12 mouse cellular contexts compared by ENCODE assay signal in genomic region chr7:120980041-120980440, GRCm38 (mm10). TPM values are rescaled to one million over a fixed set of nuclear protein-coding genes. Genes with fewer than 3 reads are reported as not detected.
DNase-seq lines count a peak whose midpoint lies in the region; ATAC-seq and TF ChIP-seq lines count a peak whose summit lies in the region.
"Had no signal": no experiment of that assay in that cellular context is flagged by ENCODE, and none has a peak within 500 bp of the region (broad histone marks: within the 10 kb centered on the region; RNA-seq: fewer than 3 reads in every experiment).

No protein-coding gene starts in this region.

- H3K4me1 ChIP-seq in forebrain, embryonic 12.5 days, result peaks cover 33% of the 10 kb centered on the region
- peaks cover 32% of the 10 kb centered on the region for H3K4me1 ChIP-seq in forebrain, embryonic 15.5 days
- peaks cover 2% of the 10 kb centered on the region; the same call in 1 of the 2 replicates for H3K4me1 ChIP-seq in stomach, embryonic 15.5 days
- no peaks in the 10 kb centered on the region for H3K4me1 ChIP-seq in stomach, postnatal 0 days (replicated peaks; ENCODE audit: control insufficient read depth, insufficient read depth)
- H3K4me1 ChIP-seq in liver, embryonic 11.5 days (replicated peaks; ENCODE audit: control insufficient read depth, insufficient read depth, low read length), result peaks cover 21% of the 10 kb centered on the region
- no peaks in the 10 kb centered on the region; the same call in 1 of the 2 replicates for H3K4me1 ChIP-seq in cerebellum, adult 2 months (ENCODE audit: control insufficient read depth, insufficient read depth, low read length)

- H3K9ac ChIP-seq in forebrain, embryonic 12.5 days, result no peak overlapping the region
- no peak overlapping the region for H3K9ac ChIP-seq in forebrain, embryonic 15.5 days (replicated peaks)
- no peak overlapping the region for H3K9ac ChIP-seq in stomach, embryonic 15.5 days
- no peak overlapping the region for H3K9ac ChIP-seq in stomach, postnatal 0 days (ENCODE audit: low read length)
- H3K9ac ChIP-seq in liver, embryonic 11.5 days (ENCODE audit: low read depth, low read length), result peak overlapping the region; percentile 90

- H3K4me3 ChIP-seq in forebrain, embryonic 12.5 days (replicated peaks), result no peak overlapping the region
- H3K4me3 ChIP-seq in forebrain, embryonic 15.5 days, result no peak overlapping the region
- no peak overlapping the region for H3K4me3 ChIP-seq in stomach, embryonic 15.5 days (replicated peaks)
- H3K4me3 ChIP-seq in stomach, postnatal 0 days (ENCODE audit: low read depth, low read length), result no peak overlapping the region
- H3K4me3 ChIP-seq in liver, embryonic 11.5 days (ENCODE audit: low read depth, low read length), result peak overlapping the region; percentile 96
- no peak overlapping the region for H3K4me3 ChIP-seq in cerebellum, adult 2 months (replicated peaks; ENCODE audit: insufficient read depth, low read depth, low read length)

- DNase-seq in stomach, postnatal 0 days (ENCODE audit: low spot score), result no peak
- no peak for DNase-seq in liver, embryonic 11.5 days (ENCODE audit: low spot score)
- DNase-seq in spleen, postnatal 36 days (ENCODE audit: low spot score in 2 of 2), result peak; percentile 55 to 75
- DNase-seq in cerebellum, adult 2 months, result no peak
- DNase-seq: gastrocnemius, postnatal 14 days; kidney, adult 18-20 months; layer of hippocampus, postnatal 36 days; lung, postnatal 36 days had no signal

- TF ChIP-seq EP300 in stomach, postnatal 0 days (optimal IDR thresholded peaks at IDR 0.05), result no peak

- no peak overlapping the region for H3K27ac ChIP-seq in forebrain, embryonic 12.5 days
- H3K27ac ChIP-seq in forebrain, embryonic 15.5 days (replicated peaks), result no peak overlapping the region
- H3K27ac ChIP-seq in stomach, embryonic 15.5 days, result no peak overlapping the region
- H3K27ac ChIP-seq in stomach, postnatal 0 days (replicated peaks), result no peak overlapping the region
- H3K27ac ChIP-seq in liver, embryonic 11.5 days (ENCODE audit: low read depth, low read length), result peak overlapping the region; percentile 80
- H3K27ac ChIP-seq in cerebellum, adult 2 months (ENCODE audit: insufficient read depth, low read length), result no peak overlapping the region

- H3K4me2 ChIP-seq in forebrain, embryonic 12.5 days, result 0 out of 2 replicates have a peak overlapping the region, but pooled peaks have one; percentile 71
- H3K4me2 ChIP-seq in forebrain, embryonic 15.5 days (replicated peaks), result no peak overlapping the region
- H3K4me2 ChIP-seq in stomach, embryonic 15.5 days, result no peak overlapping the region; the same call in 1 of the 2 replicates
- no peak overlapping the region for H3K4me2 ChIP-seq in stomach, postnatal 0 days (replicated peaks; ENCODE audit: low read depth)
- H3K4me2 ChIP-seq in liver, embryonic 11.5 days, result peak overlapping the region; percentile 80

- no peak for TF ChIP-seq CTCF in stomach, postnatal 0 days (IDR thresholded peaks at IDR 0.05; ENCODE audit: low read depth)
- TF ChIP-seq CTCF in cerebellum, adult 2 months (IDR thresholded peaks at IDR 0.05; ENCODE audit: borderline replicate concordance, insufficient read depth, low read depth, low read length), result no peak

- 91% methylated on average over 4 of the region's 4 CpGs for WGBS in forebrain, embryonic 12.5 days
- WGBS in forebrain, embryonic 15.5 days, result 91% methylated on average over 4 of the region's 4 CpGs
- 65% methylated on average over 4 of the region's 4 CpGs for WGBS in stomach, embryonic 15.5 days
- WGBS in stomach, postnatal 0 days, result 70% methylated on average over 4 of the region's 4 CpGs
- WGBS in liver, embryonic 11.5 days, result 34% methylated on average over 4 of the region's 4 CpGs
- 90% methylated on average over 4 of the region's 4 CpGs for WGBS in cerebellum, adult 2 months

- H3K36me3 ChIP-seq in forebrain, embryonic 12.5 days (replicated peaks), result no peaks in the 10 kb centered on the region
- no peaks in the 10 kb centered on the region for H3K36me3 ChIP-seq in forebrain, embryonic 15.5 days
- no peaks in the 10 kb centered on the region for H3K36me3 ChIP-seq in stomach, embryonic 15.5 days
- H3K36me3 ChIP-seq in stomach, postnatal 0 days (ENCODE audit: control insufficient read depth, insufficient read depth, low read length), result no peaks in the 10 kb centered on the region
- H3K36me3 ChIP-seq in liver, embryonic 11.5 days (ENCODE audit: control insufficient read depth, insufficient read depth, low read length), result no peaks in the 10 kb centered on the region

- ATAC-seq in forebrain, embryonic 12.5 days (ENCODE audit: low FRiP score), result no peak
- no peak for ATAC-seq in forebrain, embryonic 15.5 days (replicated peaks)
- ATAC-seq in stomach, embryonic 15.5 days (ENCODE audit: insufficient read depth, low FRiP score, low read depth), result peak; percentile 41; the same call in 1 of the 2 replicates
- ATAC-seq in stomach, postnatal 0 days (ENCODE audit: low FRiP score, low TSS enrichment), result no peak
- ATAC-seq in liver, embryonic 11.5 days (replicated peaks; ENCODE audit: low FRiP score), result peak; percentile 79
- no peak for ATAC-seq in monocyte, adult 5-6 weeks (replicated peaks; ENCODE audit: insufficient number of reproducible peaks, low FRiP score, low TSS enrichment, poor library complexity, severe bottlenecking)

- TF ChIP-seq POLR2A in cerebellum, adult 2 months (IDR thresholded peaks at IDR 0.05; ENCODE audit: borderline replicate concordance, insufficient read depth, low read length), result no peak

- no peaks in the 10 kb centered on the region for H3K9me3 ChIP-seq in forebrain, embryonic 12.5 days
- H3K9me3 ChIP-seq in forebrain, embryonic 15.5 days, result no peaks in the 10 kb centered on the region
- H3K9me3 ChIP-seq in stomach, embryonic 15.5 days, result no peaks in the 10 kb centered on the region
- H3K9me3 ChIP-seq in stomach, postnatal 0 days (ENCODE audit: control insufficient read depth, low read length), result no peaks in the 10 kb centered on the region
- no peaks in the 10 kb centered on the region for H3K9me3 ChIP-seq in liver, embryonic 11.5 days (ENCODE audit: control insufficient read depth, low read length)

- H3K27me3 ChIP-seq in forebrain, embryonic 12.5 days, result peaks cover 3% of the 10 kb centered on the region; the same call in 1 of the 2 replicates
- no peaks in the 10 kb centered on the region for H3K27me3 ChIP-seq in forebrain, embryonic 15.5 days
- H3K27me3 ChIP-seq in stomach, embryonic 15.5 days (replicated peaks), result no peaks in the 10 kb centered on the region
- no peaks in the 10 kb centered on the region for H3K27me3 ChIP-seq in stomach, postnatal 0 days (ENCODE audit: control insufficient read depth, insufficient read depth, low read length)
- H3K27me3 ChIP-seq in liver, embryonic 11.5 days (replicated peaks; ENCODE audit: control insufficient read depth, insufficient read depth, low read length), result no peaks in the 10 kb centered on the region
- no peaks in the 10 kb centered on the region for H3K27me3 ChIP-seq in cerebellum, adult 2 months (ENCODE audit: control insufficient read depth, insufficient read depth, low read length)

RNA-seq across cellular contexts. Expression of gene Cdr2, which starts 2.1 kb away (rescaled TPM):
- polyA plus RNA-seq in forebrain, embryonic 12.5 days (2016; fragmentation: Nextera tagmentation; extraction: Ambion mirVana), result 14.5 and 14.9 TPM in 2 replicates
- polyA plus RNA-seq in forebrain, embryonic 15.5 days (2015; fragmentation: Nextera tagmentation; extraction: Ambion mirVana), result 9.8 and 10.5 TPM in 2 replicates
- 11.8 and 14.0 TPM in 2 replicates for polyA plus RNA-seq in stomach, embryonic 15.5 days (2015; fragmentation: Nextera tagmentation; extraction: Ambion mirVana)
- 5.0 and 5.6 TPM in 2 replicates for polyA plus RNA-seq in stomach, postnatal 0 days (2015; fragmentation: Nextera tagmentation; extraction: Ambion mirVana)
- 16.3 and 17.3 TPM in 2 replicates for polyA plus RNA-seq in liver, embryonic 11.5 days (2014; fragmentation: Nextera tagmentation; extraction: Ambion mirVana)
- 41.7 and 50.2 TPM in 2 replicates for polyA plus RNA-seq in cerebellum, adult 2 months (2012; rRNA removed)
- total RNA-seq in monocyte, adult 5-6 weeks (2017), result 5.9 to 17.3 TPM (median 17.3 TPM) in 3 replicates

RNA-seq across cellular contexts. Expression of gene Mfsd13b, which starts 2.3 kb away (rescaled TPM):
- 0.15 and 0.20 TPM in 2 replicates for polyA plus RNA-seq in forebrain, embryonic 12.5 days (2016; fragmentation: Nextera tagmentation; extraction: Ambion mirVana)
- polyA plus RNA-seq in forebrain, embryonic 15.5 days (2015; fragmentation: Nextera tagmentation; extraction: Ambion mirVana), result 0.28 and 0.64 TPM in 2 replicates
- 0.39 and 0.50 TPM in 2 replicates for polyA plus RNA-seq in stomach, embryonic 15.5 days (2015; fragmentation: Nextera tagmentation; extraction: Ambion mirVana)
- polyA plus RNA-seq in stomach, postnatal 0 days (2015; fragmentation: Nextera tagmentation; extraction: Ambion mirVana), result 0.19 and 0.34 TPM in 2 replicates
- polyA plus RNA-seq in liver, embryonic 11.5 days (2014; fragmentation: Nextera tagmentation; extraction: Ambion mirVana), result 0.38 TPM in 1 of 2 replicates, not detected in the other
- polyA plus RNA-seq in cerebellum, adult 2 months (2012; rRNA removed), result 0.54 and 0.61 TPM in 2 replicates
- total RNA-seq in monocyte, adult 5-6 weeks (2017), result not detected in 3 replicates
- total RNA-seq: gastrocnemius, postnatal 14 days had no signal

RNA-seq across cellular contexts. Expression of gene Mettl9, which starts 54.2 kb away (rescaled TPM):
- 227 and 230 TPM in 2 replicates for polyA plus RNA-seq in forebrain, embryonic 12.5 days (2016; fragmentation: Nextera tagmentation; extraction: Ambion mirVana)
- polyA plus RNA-seq in forebrain, embryonic 15.5 days (2015; fragmentation: Nextera tagmentation; extraction: Ambion mirVana), result 214 and 232 TPM in 2 replicates
- polyA plus RNA-seq in stomach, embryonic 15.5 days (2015; fragmentation: Nextera tagmentation; extraction: Ambion mirVana), result 139 and 149 TPM in 2 replicates
- polyA plus RNA-seq in stomach, postnatal 0 days (2015; fragmentation: Nextera tagmentation; extraction: Ambion mirVana), result 82.1 and 85.2 TPM in 2 replicates
- 105 and 112 TPM in 2 replicates for polyA plus RNA-seq in liver, embryonic 11.5 days (2014; fragmentation: Nextera tagmentation; extraction: Ambion mirVana)
- polyA plus RNA-seq in cerebellum, adult 2 months (2012; rRNA removed), result 46.6 and 47.0 TPM in 2 replicates
- 45.0 to 54.5 TPM (median 52.3 TPM) in 3 replicates for total RNA-seq in monocyte, adult 5-6 weeks (2017)

Comparison
In these comparisons a context has a peak if more than half of its experiments do, and no peak if none do; other contexts are left out.
1. ATAC-seq: peak in stomach, embryonic 15.5 days (single experiment) and liver, embryonic 11.5 days (single experiment); none in forebrain, embryonic 12.5 days (single experiment), forebrain, embryonic 15.5 days (single experiment), stomach, postnatal 0 days (single experiment) and monocyte, adult 5-6 weeks (single experiment).
2. H3K4me2 ChIP-seq: peak in forebrain, embryonic 12.5 days (single experiment) and liver, embryonic 11.5 days (single experiment); none in forebrain, embryonic 15.5 days (single experiment), stomach, embryonic 15.5 days (single experiment) and stomach, postnatal 0 days (single experiment).
3. DNase-seq: peak in spleen, postnatal 36 days (2 of 2); none in stomach, postnatal 0 days (single experiment), liver, embryonic 11.5 days (single experiment) and cerebellum, adult 2 months (0 of 2).